Mouse (Mus musculus): ENCODE results near the gene Stk11ip.

Stk11ip gene

DNA sequence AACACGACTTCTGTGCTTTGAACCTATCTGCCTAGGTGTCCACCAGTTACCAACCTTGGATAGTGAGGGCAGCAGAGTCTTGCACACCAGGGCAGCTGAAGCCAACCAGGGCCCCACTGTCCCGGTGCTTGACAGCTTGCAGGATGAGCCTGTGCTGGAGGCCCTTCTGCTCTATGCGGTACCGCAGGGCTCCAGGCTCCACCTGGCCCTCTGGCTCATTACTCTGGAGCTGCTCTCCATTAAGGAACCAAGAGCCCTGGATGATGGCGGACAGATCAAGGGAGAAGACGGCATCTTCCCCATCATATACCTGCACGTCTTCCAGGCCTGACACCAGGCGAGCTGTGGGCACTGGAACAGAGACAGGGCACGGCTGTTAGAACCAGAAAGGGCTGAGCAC, 19.4 kb upstream of the Stk11ip start:
- in situ Hi-C loops (cut with MboI, MseI): no loop called here

DNA sequence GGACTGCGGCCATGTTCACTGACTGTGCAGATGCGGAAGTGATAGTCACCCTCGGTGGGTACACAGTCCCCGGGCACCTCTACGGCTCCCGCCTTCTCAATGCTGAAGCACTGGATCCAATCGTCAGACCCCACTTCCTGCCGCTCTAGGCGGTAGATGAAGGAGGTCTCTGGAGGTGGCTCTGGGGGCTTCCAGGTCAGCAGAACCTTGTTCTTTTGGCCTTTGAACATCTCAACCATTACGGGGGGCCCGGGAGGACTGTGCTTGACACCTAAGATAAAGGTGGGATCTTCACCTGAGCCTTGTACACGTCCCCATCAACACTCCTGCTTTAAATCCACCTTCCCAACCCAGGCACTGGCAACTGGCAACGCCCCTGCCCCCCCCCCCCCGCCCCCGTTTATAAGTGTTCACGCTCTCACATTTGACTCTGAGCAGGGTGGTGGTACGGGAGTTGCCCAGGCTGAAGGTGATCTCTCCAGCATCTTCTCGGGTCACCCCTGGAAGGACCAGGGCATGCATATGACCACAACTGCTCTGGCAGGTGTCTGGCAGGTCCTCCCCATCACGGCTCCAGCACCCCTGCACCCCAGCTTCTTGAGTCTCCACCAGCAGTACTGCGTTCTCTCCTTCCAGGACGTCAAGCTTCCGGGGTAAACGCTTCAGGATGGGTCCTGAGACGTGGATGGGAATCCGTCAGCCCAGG, 18.2 kb upstream of the Stk11ip start:
- in situ Hi-C loops (cut with MboI, MseI): no loop called here

DNA sequence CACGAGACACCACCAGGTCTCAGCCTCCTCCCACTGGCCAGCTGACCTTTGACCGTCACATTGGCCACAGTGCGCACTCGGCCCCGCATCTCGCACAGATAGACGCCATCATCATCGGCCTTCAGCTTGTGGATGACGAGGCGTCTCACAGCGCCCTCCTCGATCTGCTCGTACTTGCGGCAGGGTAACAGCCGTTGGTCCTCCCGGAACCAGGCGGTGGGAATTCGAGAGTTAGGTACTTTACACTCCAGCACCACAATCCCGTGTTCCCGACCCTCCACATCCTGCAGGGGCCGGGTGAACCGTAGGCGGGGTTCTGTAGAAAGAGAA, 17.7 kb upstream of the Stk11ip start:
- in situ Hi-C loops (cut with MboI, MseI): no loop called here

DNA sequence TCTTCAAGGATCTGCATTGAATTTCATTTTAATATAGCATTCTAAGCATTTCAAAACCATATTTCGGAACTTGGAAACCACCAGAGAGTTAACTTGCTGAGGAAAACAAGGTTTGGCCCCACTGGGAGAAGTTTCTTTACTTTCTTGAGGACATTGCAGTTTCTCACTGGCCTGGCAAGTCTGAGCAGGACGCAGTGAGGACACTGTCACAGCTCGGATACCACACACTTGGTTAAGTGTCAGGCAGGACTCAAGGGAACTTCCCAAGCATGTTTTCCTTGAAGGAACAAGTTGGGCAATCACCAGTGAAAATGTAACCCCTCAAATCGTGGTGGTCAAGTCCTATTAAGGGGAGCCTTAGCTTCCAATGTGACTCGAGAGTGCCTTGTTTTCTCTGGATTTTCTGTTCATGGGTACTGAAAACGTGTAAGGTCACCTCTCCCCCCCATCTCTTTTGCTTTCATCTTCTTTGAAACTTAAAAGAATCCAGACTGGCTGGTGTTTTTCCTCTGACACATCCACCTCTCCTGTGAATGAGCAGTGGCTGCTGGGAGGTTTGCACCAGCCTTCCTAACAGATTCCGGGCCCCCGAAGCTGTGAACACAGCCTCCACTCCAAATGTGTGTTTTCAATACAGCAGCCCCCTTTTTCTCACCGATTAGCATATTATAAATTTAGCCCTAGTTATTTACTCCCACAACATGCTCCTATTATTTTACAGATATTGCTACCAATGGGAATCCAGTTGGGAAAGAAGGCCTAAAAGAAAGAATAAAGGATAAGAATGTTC, 16.9 kb upstream of the Stk11ip start:
- in situ Hi-C loops (cut with MboI, MseI): no loop called here

DNA sequence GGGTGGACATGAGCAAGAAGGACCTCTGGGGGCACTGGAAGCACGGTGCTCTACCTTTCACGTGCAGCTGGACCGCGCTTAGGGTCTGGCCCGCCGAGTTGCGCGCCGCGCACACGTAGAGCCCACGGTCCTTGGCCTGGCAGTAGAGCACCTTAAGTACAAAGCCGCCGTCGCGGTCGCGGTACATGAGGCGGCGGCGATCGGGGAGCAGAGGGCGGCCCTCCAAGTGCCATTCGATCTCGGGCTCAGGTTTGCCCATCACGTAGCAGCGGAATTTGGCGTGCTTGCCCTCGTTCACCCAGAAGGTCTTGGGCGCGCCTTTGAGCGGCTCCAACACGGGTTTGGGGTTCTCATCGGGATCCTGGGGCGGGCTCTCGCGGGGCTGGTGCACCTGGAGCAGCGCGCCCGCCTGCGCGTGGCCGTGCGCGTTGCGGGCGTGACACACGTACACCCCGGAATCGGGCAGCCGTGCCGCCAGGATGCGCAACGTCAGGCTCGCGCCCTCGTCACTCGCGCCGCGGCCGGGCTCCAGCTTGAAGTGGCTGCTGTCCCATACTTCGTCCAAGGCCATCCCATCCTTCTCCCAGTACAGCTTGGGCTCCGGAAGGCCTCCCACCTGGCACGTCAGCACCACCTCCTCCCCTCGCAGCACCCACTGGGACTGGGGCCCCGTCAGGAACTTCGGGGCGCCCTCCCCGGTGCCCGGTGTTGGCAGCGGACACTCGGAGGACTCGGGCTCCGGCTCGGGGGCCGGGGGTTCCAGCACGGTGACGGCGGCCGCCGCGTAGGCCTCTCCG, 16.0 kb upstream of the Stk11ip start:
- in situ Hi-C loops (cut with MboI, MseI): no loop called here

DNA sequence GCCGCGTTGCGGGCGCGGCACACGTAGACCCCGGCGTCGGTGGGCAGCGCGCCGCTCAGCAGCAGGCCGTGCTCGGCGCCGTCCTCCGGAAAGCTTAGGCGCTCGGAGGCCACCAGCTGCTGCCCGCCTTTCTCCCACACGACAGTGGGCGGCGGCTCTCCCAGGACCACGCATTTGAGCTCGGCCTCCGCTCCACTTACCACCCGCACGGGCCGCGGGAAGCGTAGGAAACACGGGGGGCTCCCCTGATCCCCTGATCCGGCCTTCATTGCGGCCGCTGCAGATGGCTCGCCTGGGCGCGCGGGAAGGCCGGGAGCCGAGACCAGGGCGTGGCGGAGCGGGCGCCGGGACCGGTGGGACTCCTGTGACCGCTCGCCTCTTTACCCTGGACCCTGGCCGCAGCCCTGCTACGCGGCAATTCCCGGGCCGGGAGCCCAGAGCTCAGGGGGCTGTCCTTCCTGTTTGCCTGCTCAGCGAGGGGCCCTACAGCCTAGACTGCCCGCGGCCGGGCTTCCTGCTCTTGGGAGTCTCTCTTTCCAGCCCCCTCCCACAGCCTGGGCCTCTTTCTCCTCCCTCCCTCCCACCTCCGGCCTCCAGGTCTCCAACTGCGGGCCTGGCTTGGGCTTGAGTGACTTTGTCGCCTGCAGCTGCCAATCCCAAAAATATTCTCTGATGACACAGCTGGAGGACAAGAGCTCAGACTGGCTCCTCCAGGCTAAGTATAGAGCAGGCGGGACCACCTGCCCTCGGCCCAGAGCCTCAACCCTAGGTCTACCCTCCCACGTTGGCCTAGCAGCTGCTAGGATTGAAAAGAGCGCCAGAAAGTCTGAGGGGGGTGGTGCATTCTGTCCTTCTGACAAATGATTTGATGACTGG, 15.1 kb upstream of the Stk11ip start, which contains the start of gene Obsl1:
Gene Obsl1 (minus strand): TSS at position 497 of the 876 bp plus-strand sequence.
- in situ Hi-C loops (cut with MboI, MseI): no loop called here

DNA sequence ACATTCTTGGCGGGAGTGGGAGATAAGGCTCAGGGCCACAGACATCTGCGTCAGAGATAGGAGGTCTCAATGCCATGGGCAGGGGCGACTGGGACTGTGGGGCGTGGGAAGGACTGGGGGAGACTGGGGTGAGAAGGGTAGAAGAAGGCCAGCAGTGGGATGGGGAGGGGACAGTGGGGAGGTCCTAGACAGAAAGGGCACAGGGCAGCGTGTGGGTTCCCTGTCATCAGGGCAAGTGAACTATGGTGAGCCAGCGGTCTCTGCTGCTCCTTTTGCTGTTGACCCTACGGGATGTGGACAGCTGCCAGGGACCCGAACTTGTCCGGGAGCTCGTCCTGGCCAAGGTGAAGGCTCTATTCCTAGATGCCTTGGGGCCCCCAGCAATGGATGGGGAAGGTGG, 14.3 kb upstream of the Stk11ip start, which contains the start of gene Inha:
Gene Inha (plus strand): TSS at position 72 of the 400 bp plus-strand sequence.
- in situ Hi-C loops (cut with MboI, MseI): no loop called here

DNA sequence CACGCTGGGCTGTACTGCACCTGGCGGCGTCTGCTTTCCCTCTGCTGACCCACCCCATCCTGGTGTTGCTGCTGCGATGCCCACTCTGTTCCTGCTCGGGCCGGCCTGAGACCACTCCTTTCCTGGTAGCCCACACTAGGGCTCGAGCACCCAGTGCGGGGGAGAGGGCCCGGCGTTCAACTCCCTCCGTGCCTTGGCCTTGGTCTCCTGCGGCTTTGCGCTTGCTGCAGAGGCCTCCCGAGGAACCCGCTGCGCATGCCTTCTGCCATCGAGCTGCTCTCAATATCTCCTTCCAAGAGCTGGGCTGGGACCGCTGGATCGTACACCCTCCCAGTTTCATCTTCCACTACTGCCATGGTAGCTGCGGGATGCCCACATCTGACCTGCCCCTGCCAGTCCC, 11.7 kb upstream of the Stk11ip start:
- in situ Hi-C loops (cut with MboI, MseI): no loop called here

DNA sequence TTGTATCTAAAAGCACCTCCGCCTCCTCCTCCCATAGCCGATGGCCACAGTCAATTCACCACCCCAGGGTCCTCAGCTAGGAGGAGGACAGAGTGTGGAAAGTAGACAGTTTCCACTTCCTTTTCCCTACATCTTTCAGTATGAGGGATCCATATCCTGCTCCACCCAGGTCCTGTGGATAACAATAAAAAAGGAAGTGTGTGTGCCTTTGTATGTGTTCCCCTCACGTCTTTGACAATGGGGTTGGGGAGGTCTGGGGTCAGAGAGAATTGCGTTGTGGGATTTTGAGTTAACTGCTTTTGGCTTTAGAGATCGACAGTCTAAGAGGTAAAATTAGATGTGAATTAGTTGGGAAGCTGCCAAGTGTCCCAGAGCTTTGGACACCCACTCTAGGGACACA, 11.2 kb upstream of the Stk11ip start:
- in situ Hi-C loops (cut with MboI, MseI): no loop called here

DNA sequence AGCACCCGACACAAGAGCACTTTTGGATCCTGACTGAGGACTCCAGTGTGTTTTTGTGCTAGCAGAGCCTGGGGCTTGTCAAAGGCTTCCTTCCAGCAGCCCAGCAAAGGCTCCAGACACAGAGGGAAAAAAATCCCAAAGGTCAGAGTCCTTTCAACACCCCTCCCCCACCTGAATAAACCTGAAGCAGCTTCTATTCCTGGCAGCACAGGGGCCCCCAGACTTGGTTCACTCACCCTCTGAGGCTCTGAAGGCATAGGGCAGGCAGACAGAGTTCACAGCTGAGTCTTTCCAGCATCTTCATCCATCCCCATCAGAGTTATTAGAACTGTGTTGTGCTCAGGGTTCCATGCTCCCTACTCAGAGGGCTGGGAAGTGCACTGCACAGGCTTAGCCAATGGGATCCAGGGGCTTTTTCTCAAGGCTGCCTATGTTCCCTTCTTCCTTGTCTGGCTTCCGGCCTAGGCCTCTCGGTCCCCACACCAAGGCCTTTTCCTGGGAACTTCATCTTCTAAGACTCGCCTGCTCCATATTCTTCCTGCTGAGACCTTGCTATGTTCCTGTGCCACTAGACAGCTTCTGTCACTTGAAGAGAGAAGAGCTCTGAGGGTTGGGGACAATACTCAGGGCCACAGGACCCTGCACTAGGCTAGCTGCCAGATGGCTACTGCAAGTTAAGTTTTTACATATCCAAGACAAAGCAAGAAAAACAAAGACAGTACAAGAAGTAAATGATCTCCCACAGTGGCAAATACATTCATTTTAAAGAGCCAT, 9.7 kb upstream of the Stk11ip start:
- in situ Hi-C loops (cut with MboI, MseI): no loop called here

DNA sequence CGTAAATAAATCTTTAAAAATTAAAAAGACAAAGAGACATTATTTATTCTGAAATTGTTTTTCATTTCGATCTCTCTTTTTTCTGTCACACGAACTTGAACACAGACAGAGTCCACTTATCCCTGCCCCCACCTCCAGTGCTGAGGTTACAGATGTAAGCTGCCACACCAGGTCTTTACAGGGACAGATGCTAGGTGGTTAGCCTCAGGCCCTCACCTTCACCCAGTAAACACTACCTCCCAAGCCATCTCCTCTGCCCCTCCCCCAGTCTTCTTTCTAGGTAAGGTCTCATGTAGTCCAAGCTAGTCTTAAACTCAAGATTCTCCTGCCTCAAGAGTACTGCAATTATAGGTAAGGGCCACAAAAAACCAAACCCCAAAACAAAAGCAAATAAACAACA, 8.8 kb upstream of the Stk11ip start:
- in situ Hi-C loops (cut with MboI, MseI): no loop called here

DNA sequence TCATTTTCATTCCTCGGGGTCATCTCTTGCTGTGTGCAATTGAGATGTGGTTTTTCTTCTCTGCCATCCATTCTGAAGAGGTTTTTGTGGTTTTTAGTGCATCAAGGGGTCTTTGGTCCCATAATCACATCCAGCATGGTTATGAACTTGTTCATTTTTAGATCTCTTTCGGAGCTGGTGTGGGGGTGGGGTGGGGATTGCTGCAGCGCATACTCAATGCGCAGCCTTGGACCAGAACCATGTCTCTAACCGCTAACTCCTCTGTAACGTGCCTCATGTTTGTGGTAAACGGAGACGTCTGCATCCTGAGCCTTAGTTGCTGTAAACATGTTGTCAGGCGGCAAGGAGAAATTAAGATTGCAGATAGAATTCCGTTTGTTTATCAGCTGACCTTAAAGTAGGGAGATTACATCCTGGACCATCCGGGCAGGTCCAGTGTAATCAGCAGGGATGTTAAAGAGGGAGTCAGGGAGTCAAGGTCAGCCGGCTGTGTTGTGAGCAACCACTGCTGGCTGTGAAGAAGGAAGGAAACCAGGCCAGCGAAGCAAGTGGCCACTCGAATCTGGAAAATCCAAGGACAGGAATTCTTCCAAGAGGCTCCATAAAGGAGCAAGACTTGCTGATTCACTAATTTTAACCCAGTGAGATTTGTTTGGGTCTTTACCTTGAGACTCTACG, 4.5 kb upstream of the Stk11ip start:
- in situ Hi-C loops (cut with MboI, MseI): no loop called here

DNA sequence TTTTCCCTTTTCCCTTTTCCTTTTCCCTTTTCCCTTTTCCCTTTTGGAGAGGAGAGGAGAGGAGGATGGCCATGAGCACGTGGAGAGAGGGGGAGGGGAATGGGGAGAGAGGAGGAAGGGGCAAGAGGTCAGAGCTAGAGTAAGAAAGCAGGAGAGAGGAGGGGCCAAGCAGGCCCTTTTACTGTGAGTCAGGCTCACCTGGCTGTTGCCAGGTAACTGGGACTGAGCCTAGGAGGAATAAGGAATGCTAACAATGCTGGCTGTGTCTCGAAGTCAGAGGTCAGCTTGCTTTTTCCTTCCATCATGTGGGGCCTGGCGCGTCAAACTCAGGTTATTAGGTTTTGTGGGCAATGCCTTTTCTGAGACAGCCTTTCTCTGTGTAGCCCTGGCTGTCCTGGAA, 3.3 kb upstream of the Stk11ip start:
- in situ Hi-C loops (cut with MboI, MseI): no loop called here

DNA sequence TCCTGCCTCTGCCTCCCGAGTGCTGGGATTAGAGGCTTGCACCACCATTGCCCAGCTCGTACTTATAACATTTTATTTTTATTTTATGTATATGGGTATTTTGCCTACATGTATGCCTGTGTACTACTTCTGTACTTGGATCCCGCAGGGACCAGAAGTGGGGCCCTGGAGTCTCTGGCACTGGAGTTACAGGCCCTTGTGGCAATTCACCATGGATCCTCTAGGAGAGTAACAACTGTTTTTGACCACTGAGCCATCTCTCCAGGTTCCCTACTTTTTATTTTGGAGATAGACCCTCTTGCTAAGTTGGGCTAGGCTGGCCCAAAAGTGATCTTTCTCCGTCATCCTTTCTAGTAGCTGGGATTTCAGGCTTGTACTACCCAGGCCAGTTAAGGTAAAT, 2.9 kb upstream of the Stk11ip start:
- in situ Hi-C loops (cut with MboI, MseI): no loop called here

DNA sequence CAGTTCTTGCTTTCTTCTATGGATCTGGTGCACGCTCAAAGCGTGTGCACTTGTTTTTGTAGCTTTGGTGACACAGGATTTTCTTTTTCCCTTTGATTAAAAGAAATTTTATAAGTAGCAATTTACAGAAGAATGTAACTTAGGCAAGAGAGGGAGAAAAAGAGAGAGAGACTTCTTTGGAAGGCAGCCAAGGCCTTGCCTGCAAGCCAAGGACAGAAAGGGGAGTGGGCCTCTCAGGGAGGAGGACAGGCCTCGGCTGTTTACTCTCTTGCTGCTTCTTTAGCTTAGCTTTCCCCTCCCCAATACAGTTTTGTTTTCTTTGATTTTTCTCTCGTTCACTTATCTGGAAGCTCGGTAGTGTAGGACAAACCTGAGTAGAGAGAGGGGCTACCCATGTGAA, 1.8 kb upstream of the Stk11ip start:
- in situ Hi-C loops (cut with MboI, MseI): no loop called here

DNA sequence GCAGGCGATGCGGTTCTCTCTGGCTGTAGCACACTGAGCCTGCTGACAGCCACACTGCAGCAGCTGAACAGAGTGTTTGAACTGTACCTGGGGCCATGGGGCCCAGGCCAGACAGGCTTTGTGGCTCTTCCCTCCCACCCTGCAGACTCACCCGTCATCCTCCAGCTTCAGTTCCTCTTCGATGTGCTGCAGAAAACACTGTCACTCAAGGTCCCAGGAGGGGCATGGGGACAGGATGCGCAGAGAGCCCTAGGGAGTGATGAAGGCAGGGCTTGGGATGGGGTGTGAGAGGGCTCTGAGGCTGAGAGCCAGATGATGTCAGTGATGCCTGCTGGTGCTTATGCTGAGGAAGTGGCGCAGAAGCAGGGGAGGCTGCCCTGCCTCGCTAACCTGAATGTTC, 3.4 kb downstream of the Stk11ip start:
- in situ Hi-C loops (cut with MboI, MseI): loop anchor here in 1 of 2 experiments (10.0 kb wide), 1 partner anchor 660 kb away; no protein-coding TSS in a partner anchor

DNA sequence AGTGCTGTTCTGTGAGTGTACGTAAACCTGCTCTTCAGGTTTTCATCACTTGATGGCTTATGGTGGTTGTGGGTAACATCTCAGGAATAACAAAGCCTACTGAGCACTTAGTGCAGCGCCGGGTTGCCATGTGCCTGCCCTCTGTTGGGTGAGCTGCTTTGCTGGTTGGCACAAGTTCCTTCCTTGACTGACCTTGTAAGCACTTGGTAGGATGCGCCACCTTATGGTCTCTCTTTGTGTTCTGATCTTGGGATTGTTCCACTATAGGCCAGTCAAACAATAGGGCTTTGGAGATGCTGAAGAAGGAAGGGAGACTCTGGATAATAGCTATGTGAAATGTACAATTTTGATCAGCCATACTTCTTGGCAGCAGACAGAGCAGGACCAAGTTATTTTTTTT, 9.2 kb downstream of the Stk11ip start:
- in situ Hi-C loops (cut with MboI, MseI): no loop called here

DNA sequence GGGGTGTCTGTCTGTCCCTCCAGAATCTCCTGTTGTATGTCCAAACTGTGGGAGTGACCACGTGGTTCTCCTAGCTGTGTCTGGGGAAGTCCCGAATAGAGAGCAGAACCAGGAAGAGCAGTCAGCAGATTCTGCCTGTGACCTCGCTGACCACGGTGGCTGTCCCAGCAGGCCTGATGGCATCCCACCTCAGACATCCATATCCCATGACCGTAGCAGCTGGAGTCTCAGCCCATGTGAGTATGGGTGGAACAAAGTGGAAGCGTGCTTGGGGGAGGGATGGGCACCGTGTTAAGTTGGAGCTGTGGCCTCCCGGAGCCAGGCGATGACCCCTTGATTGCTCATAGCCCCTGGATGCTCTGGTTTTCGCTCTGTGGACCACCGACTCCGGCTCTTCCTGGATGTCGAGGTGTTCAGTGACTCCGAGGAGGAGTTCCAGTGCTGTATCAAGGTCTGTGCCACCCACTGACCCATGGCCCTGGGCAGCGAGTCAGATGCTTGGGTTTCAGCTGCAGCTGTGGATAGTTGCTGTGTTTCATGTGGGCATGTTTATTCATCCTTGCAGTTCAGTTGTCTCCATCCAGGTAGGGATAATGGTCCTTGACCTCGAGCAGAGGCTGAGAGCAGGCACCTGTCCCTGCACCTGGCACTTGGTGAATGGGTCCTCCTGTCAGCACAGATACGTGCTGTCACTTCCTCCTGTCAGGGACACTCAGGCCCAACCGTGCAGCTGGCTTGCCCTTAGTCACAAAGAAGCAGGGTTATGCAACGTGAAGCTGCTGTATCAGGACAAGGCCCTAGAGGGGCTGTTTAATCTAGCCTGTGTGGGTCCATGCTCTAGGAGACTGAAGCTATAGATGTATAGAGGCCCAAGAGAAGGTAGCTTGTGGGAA, 11.2 kb downstream of the Stk11ip start:
- in situ Hi-C loops (cut with MboI, MseI): no loop called here

All from T-helper 17 cell (primary cell).